Mouse (Mus musculus) midbrain, postnatal 0 days (tissue): ENCODE measurements around the gene A830031A19Rik. TPM values are rescaled to one million over a fixed set of nuclear protein-coding genes. Genes with fewer than 3 reads are reported as not detected.

Source experiments
- ATAC-seq: fragments of 200-750 bp; cut with Nextera tagmentation; 2 replicates; pipeline ENCODE4 v1.8.0; 2017; ENCODE audit warnings: moderate number of reproducible peaks, mild to moderate bottlenecking, moderate TSS enrichment, moderate library complexity; ENCODE audit not compliant: low FRiP score
- DNase-seq: peaks from one replicate; pipeline ENCODE4 v3.0.0-alpha.2; 2015; ENCODE audit warnings: low spot score
- H3K27ac ChIP-seq: fragments of 300-500 bp; sonication (generic); 2 replicates; pipeline ENCODE4 v1.5.1; 2014; ENCODE audit warnings: low read depth, mild to moderate bottlenecking, low read length, mixed read lengths
- H3K27me3 ChIP-seq: fragments of 300-500 bp; sonication (generic); 2 replicates; pipeline ENCODE4 v1.6.1; 2014; ENCODE audit warnings: low read length, control low read depth, mixed read lengths; ENCODE audit not compliant: insufficient read depth
- H3K36me3 ChIP-seq: fragments of 300-500 bp; sonication (generic); 2 replicates; pipeline ENCODE4 v1.6.1; 2014; ENCODE audit warnings: low read length, control low read depth, mixed read lengths; ENCODE audit not compliant: insufficient read depth
- H3K4me1 ChIP-seq: fragments of 300-500 bp; sonication (generic); 2 replicates; pipeline ENCODE4 v1.6.1; 2014; ENCODE audit warnings: mild to moderate bottlenecking, control low read depth, antibody characterized with exemption, low read length, mixed read lengths; ENCODE audit not compliant: insufficient read depth
- H3K4me2 ChIP-seq: fragments of 300-500 bp; sonication (generic); 2 replicates; pipeline ENCODE4 v1.6.1; 2014; ENCODE audit warnings: low read depth, mild to moderate bottlenecking, low read length, mixed read lengths; ENCODE audit not compliant: poor library complexity, severe bottlenecking
- H3K4me3 ChIP-seq: fragments of 300-500 bp; sonication (generic); 2 replicates; pipeline ENCODE4 v1.5.1; 2014; ENCODE audit warnings: low read depth, mild to moderate bottlenecking, low read length, moderate library complexity
- H3K9ac ChIP-seq: fragments of 300-500 bp; sonication (generic); replicated peaks from 2 replicates; pipeline ENCODE4 v1.6.1; 2014; ENCODE audit warnings: mild to moderate bottlenecking, low read length, moderate library complexity, mixed read lengths; ENCODE audit not compliant: poor library complexity, severe bottlenecking
- H3K9me3 ChIP-seq: fragments of 300-500 bp; sonication (generic); 2 replicates; pipeline ENCODE4 v1.6.1; 2016; ENCODE audit warnings: low read length, control low read depth
- CTCF ChIP-seq: IDR thresholded peaks from 2 replicates; pipeline ENCODE4 v1.5.1; 2016; ENCODE audit warnings: antibody characterized with exemption, mild to moderate bottlenecking
- WGBS: fragments of 180-500 bp; shearing (Covaris S2); extraction: QIAGEN DNeasy Blood & Tissue Kit; methylation state at CpG from one replicate; pipeline ENCODE4 v1.1.7; 2014; 5-methylcytosine and 5-hydroxymethylcytosine counted together
- polyA plus RNA-seq: library from polyadenylated mRNA; unstranded; fragments of >200 nt; fragmentation: Nextera tagmentation; extraction: Ambion mirVana; gene quantifications from 2 replicates; pipeline ENCODE4 v1.2.1, GENCODE M21; 2015
- total RNA-seq: library from RNA; depleted of rRNA; stranded (reverse); fragments of >200 nt; gene quantifications from 2 replicates; pipeline ENCODE4 v1.2.3, GENCODE M21; 2014

A830031A19Rik gene
- total and polyA plus RNA-seq, 2 experiments from 2014 or later: not detected

DNA sequence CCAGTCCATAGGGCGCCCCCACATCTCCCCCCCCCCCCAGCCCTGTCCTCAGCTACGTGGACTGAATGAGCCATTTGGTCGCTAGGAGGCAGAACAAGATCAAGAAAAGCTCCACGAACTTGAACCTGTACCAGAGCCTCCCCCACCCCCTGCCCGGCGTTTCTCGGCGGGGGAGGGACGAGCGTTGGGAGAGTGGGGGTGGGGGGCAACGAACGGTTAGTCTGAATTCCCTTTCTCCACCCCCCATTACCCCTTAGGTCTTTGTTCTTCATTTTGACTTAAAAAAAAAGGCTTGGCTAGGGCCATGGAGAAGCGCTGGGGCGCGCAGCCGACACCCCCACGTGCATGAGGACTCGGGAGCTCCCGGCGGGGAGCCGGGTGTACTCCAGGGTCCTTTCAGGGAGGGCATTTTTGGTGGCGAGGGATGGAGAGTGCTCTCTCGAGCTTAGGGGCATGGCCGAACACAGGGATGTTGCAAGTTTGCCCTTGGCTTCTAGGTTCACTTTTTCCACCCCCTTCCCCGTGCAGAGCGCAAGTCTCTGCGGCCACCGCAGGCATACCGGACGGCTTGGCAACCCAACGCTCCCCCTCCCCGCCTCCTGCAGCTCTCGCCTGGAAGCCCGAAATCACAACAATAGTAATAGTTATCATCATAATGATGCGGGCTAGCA lies 6.3 kb upstream of the A830031A19Rik start:
- peak; percentile 68 for TF ChIP-seq CTCF
- no peaks in the 10 kb centered on the region for H3K9me3 ChIP-seq
- H3K36me3 ChIP-seq: peaks cover 4% of the 10 kb centered on the region; the same call in 1 of the 2 replicates
- peak overlapping the region; percentile 84 for H3K9ac ChIP-seq
- WGBS: 0% methylated on average over 33 of the region's 35 CpGs
- ATAC-seq (peak; percentile 67), DNase-seq (peak; percentile 86)
- H3K4me2 ChIP-seq: peak overlapping the region; percentile 99
- H3K4me1 ChIP-seq: no peaks in the 10 kb centered on the region
- H3K4me3 ChIP-seq: peak overlapping the region; percentile 84
- H3K27me3 ChIP-seq: no peaks in the 10 kb centered on the region
- peak overlapping the region; percentile 93 for H3K27ac ChIP-seq

DNA sequence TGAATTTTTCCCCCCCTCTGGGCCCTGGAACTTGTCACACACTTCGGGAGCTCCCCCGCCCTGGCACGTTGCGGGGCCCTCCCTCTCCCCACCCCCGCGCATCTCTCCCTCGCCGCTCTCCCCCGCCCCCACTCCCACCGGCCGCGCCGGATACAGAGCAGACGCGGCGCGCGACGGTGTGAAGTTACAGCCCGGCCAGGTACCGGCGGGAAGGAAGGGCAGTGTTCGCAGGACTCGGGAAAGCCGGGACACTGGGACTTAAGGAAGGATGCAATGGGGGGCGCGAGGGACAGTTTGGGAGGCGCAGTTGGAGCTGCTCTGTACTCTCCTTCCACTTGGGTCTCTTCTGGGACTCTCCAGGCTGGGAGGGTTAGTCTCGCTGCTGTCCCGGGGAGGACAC lies 5.7 kb upstream of the A830031A19Rik start:
- no peaks in the 10 kb centered on the region; the same call in 1 of the 2 replicates for H3K36me3 ChIP-seq
- ATAC-seq (peak; percentile 36), DNase-seq (peak; percentile 48)
- WGBS: under 1% methylated on average over 30 of the region's 30 CpGs
- H3K9ac ChIP-seq: peak overlapping the region; percentile 84
- H3K9me3 ChIP-seq: no peaks in the 10 kb centered on the region
- H3K4me2 ChIP-seq: peak overlapping the region; percentile 99
- H3K27me3 ChIP-seq: no peaks in the 10 kb centered on the region
- no peak for TF ChIP-seq CTCF
- no peaks in the 10 kb centered on the region for H3K4me1 ChIP-seq
- H3K4me3 ChIP-seq: peak overlapping the region; percentile 84
- H3K27ac ChIP-seq: peak overlapping the region; percentile 93

DNA sequence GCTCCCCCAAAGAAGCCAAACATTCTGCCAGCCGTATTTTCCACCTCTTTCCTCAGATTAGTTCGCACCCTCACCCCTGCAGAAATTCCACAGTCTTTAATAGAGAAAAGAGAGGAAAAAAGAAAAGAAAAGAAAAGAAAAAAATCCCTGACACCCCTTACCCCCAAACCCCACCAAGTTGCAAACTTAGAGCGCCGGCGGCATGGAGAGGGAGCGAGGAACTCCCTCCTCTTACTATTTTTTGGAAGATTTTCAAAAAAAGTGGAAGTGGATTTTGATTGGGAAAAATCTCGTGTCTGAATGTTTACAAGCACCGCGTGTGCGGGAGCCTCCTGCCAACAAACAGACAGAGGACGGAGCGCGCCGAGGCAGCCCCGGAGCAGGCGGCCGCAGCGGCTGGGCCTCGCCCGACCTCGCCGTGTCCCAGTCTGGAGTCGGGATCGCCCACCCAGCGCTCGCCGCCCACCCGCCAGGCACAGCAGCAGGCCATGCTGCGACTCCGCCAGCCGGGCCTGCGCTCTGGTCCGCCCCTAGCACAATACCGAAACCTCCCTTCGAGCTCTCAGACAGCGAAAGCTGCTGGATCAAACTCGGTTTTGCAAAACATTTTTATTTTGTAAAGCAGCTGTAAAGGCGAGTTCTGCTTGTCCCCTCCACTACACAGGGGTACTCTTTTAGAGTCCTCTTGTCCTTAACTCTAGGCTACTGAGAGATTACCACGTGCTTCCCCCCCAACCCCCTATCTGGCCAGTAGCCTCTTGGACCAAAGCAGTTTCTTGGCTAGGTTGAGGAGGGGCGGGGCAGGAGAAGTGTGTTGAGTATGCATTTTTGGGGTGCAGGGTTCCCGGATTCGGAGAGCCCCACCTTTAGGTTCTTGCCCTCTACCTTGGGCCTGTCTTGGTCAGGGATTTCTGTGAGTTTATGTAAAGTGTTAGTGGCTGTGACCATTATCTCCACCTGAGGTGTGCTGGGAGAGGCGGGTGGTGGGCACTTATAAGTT lies 4.8 kb upstream of the A830031A19Rik start:
- Histone ChIP-seq H3K27me3 (0 out of 2 replicates have a peak, but pooled peaks cover under 1% of the 10 kb centered on the region), H3K9me3 (no peaks in the 10 kb centered on the region), H3K9ac (peak overlapping the region; percentile 84), H3K4me2 (peak overlapping the region; percentile 99), H3K27ac (peak overlapping the region; percentile 93), H3K4me3 (peak overlapping the region; percentile 84), H3K4me1 (0 out of 2 replicates have a peak, but pooled peaks cover 2% of the 10 kb centered on the region), H3K36me3 (no peaks in the 10 kb centered on the region)
- under 1% methylated on average over 42 of the region's 43 CpGs for WGBS
- ATAC-seq (no peak), DNase-seq (peak; percentile 64)
- no peak for TF ChIP-seq CTCF

DNA sequence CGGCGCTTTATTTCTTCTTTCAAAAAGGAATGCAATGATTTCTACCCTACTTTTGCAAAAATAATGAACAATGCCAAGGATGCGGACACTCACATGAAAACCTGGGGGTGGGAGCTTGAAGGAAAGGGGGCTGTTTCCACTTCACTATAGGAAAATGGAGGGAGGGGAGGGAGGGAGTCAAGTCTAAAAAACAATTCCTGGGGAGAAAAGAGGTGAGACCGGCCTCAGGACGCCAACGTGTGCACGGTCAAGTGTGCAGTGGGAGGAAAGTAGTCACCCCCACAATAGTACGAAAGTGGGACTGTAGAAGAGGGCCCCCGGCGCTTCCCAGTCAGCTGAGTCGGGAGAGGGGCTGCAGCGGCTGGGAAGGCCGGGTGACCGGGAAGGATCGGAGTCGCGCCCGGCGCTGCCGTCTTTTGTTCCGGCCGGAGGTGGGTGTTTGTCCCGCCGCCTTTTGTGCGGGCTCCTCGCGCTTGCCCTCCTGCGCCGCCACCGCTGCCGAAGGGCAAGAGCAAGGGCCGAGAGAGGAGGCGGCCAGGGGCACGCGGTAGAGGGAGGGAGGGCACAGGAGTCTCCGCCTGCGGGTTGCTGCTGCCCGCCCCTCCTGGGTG lies 4.0 kb upstream of the A830031A19Rik start:
- Histone ChIP-seq H3K27me3 (0 out of 2 replicates have a peak, but pooled peaks cover 3% of the 10 kb centered on the region), H3K9me3 (no peaks in the 10 kb centered on the region), H3K9ac (peak overlapping the region; percentile 84), H3K36me3 (no peaks in the 10 kb centered on the region), H3K4me2 (peak overlapping the region; percentile 99), H3K4me1 (0 out of 2 replicates have a peak, but pooled peaks cover 4% of the 10 kb centered on the region), H3K27ac (peak overlapping the region; percentile 93), H3K4me3 (peak overlapping the region; percentile 84)
- WGBS: under 1% methylated on average over 38 of the region's 38 CpGs
- TF ChIP-seq CTCF: no peak
- ATAC-seq (no peak), DNase-seq (no peak)

DNA sequence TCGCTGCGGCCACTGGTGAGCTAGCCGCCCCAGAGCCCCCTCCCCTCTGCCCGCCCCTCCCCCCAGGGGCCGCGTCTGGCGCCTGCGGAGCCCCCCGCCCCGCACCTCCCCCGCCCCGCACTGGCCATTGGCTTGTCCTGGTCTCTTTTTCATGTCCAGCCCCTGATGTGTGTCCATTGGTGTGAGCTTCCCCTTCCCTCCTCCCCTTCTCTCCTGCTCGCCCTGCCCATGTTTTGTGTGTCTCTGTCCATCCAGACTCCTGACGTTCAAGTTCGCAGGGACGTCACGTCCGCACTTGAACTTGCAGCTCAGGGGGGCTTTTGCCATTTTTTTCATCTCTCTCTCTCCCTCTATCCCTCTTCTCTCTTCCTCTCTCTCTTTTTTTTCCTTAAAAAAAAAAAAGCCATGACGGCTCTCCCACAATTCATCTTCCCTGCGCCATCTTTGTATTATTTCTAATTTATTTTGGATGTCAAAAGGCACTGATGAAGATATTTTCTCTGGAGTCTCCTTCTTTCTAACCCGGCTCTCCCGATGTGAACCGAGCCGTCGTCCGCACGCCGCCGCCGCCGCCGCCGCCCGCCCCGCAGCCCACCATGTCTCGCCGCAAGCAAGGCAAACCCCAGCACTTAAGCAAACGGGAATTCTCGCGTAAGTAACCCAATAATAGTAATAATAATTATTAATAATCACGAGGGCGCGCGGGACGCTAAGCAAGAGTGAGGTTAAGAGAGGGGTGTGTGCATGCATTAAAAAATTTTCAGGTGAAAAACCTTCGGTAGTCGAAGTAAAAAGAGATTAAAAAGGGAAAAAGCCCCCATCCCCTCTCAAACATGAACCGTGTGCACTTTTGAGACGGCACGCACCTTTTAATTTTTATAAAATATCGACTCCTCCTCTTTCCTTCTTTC lies 3.2 kb upstream of the A830031A19Rik start, which contains the start of gene Bcl11a:
Bcl11a (plus strand) TSS at position 262 of the 911 bp plus-strand sequence.
- no peak for TF ChIP-seq CTCF
- under 1% methylated on average over 38 of the region's 51 CpGs for WGBS
- peak; percentile 44 for ATAC-seq

More for the DNA sequence above, 3.2 kb upstream of the A830031A19Rik start, which contains the start of gene Bcl11a:
- Histone ChIP-seq H3K4me2 (peak within 1 kb of the TSS; percentile 99), H3K4me1 (0 out of 2 replicates have a peak, but pooled peaks cover 4% of the 10 kb centered on the region), H3K4me3 (peak within 1 kb of the TSS; percentile 84), H3K27me3 (0 out of 2 replicates have a peak, but pooled peaks cover 3% of the 10 kb centered on the region), H3K9me3 (no peaks in the 10 kb centered on the region), H3K27ac (peak within 1 kb of the TSS; percentile 93), H3K9ac (peak within 1 kb of the TSS; percentile 84), H3K36me3 (no peaks in the 10 kb centered on the region)
- DNase-seq: peak; percentile 88
